Mouse (Mus musculus): ENCODE measurements at regions not wholly inside any gene's neighbourhood (a gene's known extent, or its start where the extent isn't known, plus 50 kb on each side); places are given as distances from the start of the nearest gene placed in this dataset.
"Not testable (repeated sequence)": the region's sequence is repeated elsewhere in the genome, so short reads cannot be mapped to it uniquely, and the experiment has no call there.

DNA sequence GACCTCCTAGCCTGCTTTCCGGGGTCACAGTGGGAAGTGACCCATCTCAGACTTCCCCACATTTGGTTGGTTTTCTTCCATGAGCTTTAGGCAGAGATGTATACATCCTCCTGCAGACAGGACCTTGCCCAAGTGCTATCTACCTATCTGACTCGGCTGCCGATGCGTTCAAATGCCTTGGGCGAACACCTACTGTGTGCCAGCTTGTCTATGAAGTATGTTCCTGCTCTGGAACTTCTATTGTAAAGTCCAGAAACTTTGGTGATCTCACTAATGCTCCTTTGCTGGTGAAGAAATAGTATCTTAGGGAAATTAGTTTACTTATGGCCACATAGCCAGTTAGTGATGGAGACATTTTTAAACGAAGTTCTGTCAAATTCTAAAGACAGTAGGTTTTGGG lies 1343.2 kb upstream of the A1bg start:
- no peak overlapping the region for H3K27ac ChIP-seq
- no peaks in the 10 kb centered on the region for H3K27me3 ChIP-seq (ENCODE audit: insufficient read depth, poor library complexity, severe bottlenecking)
- no peaks in the 10 kb centered on the region for H3K4me1 ChIP-seq (replicated peaks)
- no peak for DNase-seq (ENCODE audit: low spot score)
- H3K9me3 ChIP-seq: no peaks in the 10 kb centered on the region
- no peak overlapping the region for H3K4me3 ChIP-seq
- WGBS: 87% methylated on average over 6 of the region's 6 CpGs
- H3K36me3 ChIP-seq: no peaks in the 10 kb centered on the region

DNA sequence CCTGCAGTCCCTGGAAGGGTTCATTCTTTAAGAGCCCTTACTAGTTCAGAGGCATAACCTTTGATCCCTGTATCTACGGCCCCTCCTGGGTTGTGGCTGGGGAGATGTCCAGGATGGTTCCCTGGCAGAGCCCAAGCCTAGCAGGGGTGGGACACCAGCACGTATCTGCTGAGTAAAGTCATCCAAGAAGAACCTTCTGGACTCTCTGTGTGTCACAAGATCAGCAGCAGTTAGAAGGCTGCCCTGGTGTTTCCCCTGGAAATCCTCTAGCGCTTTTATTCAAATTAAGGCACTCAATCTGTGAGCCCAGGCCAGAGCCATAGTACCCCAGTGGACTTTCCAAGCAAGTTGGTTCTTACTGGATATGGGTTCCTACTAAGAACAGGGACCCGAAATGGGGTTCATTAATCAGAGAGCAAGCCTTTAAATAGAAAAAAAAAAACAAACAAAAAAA lies 1342.7 kb upstream of the A1bg start:
- Histone ChIP-seq H3K36me3 (no peaks in the 10 kb centered on the region), H3K9me3 (no peaks in the 10 kb centered on the region), H3K4me1 (replicated peaks) (no peaks in the 10 kb centered on the region), H3K4me3 (no peak overlapping the region), H3K27me3 (ENCODE audit: insufficient read depth, poor library complexity, severe bottlenecking) (no peaks in the 10 kb centered on the region), H3K27ac (no peak overlapping the region)
- no peak for DNase-seq (ENCODE audit: low spot score)
- 75% methylated on average over 4 of the region's 4 CpGs for WGBS

DNA sequence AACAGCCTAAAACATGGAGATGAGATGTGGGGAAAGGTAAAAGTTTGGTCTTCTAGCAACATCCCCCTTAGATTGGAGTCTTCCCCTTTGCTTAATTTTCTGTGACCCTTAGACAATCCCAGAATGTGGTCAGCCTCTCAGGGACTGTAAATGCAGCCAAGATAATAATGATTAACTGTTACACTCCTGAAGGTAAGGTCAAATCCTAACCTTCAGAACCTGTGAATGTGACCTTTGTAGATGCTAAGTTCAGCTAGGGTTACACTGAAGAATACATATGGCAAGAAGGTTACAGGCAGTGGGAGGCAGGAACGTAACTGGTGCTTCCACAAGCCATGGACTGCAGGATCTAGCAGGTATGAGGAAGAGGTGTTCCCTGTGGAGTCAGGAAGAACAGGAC lies 1342.2 kb upstream of the A1bg start:
- no peak overlapping the region for H3K27ac ChIP-seq
- no peaks in the 10 kb centered on the region for H3K27me3 ChIP-seq (ENCODE audit: insufficient read depth, poor library complexity, severe bottlenecking)
- no peaks in the 10 kb centered on the region for H3K36me3 ChIP-seq
- no peak overlapping the region for H3K4me3 ChIP-seq
- WGBS: 66% methylated on average over 1 of the region's 1 CpGs
- H3K4me1 ChIP-seq (replicated peaks): no peaks in the 10 kb centered on the region
- DNase-seq (ENCODE audit: low spot score): no peak
- no peaks in the 10 kb centered on the region for H3K9me3 ChIP-seq

DNA sequence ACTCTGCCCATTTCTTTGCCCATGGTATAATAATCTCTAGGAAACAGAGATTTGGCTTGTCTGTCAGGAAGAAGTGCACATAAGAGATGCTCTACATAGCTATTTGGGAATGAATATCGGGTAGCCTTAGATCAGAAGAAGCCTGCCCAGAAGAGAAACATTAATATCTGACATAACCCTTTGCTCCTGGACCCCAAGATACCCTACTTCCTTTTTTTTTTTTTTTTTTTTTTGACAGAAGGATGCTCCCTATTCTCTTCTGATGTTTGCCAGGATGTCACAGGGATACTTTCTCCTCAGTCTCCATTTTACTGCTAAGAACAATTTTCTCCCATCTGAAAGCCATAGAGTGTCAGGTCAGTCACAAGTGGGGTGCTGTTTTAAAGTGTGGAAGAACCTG lies 1341.4 kb upstream of the A1bg start:
- 89% methylated on average over 1 of the region's 1 CpGs for WGBS
- Histone ChIP-seq H3K27me3 (ENCODE audit: insufficient read depth, poor library complexity, severe bottlenecking) (no peaks in the 10 kb centered on the region), H3K27ac (no peak overlapping the region), H3K4me1 (replicated peaks) (no peaks in the 10 kb centered on the region), H3K36me3 (no peaks in the 10 kb centered on the region), H3K9me3 (no peaks in the 10 kb centered on the region), H3K4me3 (no peak overlapping the region)
- DNase-seq (ENCODE audit: low spot score): no peak

DNA sequence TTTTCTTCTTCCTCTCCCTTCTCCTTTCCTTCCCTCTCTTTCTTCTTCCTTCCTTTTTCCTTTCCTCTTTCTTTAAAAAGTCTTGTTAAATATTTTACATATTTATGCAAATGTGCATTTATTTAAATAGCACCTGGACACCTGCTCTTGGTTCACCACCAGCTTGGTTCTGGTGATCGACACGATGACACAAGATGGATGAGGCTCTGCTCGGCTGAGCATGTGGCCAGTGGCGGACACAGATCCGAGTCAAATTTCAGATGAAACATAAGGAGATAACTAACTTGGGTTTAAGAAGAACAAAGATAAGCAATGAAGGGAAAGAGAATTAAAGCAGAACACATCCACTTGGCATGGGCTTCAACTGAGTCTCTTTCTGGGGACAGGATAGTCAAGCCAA lies 1339.7 kb upstream of the A1bg start:
- Histone ChIP-seq H3K4me3 (no peak overlapping the region), H3K27me3 (ENCODE audit: insufficient read depth, poor library complexity, severe bottlenecking) (no peaks in the 10 kb centered on the region), H3K9me3 (no peaks in the 10 kb centered on the region), H3K36me3 (no peaks in the 10 kb centered on the region), H3K4me1 (replicated peaks) (peaks cover 12% of the 10 kb centered on the region), H3K27ac (no peak overlapping the region)
- 89% methylated on average over 5 of the region's 5 CpGs for WGBS
- DNase-seq (ENCODE audit: low spot score): no peak

DNA sequence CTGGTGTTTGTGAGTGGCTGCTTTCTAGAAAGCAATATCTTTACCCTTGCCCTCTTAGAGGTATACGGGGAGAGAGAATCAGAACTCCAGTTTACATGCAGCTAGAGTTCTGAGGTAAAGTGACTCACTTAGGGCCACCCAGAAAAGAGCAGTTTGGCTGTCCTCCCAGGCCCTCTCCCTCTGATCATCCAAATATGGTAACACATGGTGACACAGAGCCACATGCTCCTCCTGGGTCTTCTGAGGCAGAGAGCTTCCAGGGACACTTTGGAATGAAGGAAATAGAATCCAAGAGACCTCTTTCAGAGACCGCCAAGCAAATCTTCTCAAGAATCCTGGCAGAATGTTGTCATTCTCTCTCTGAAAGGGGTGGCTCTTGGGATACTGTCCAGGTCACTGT lies 1338.7 kb upstream of the A1bg start:
- Histone ChIP-seq H3K9me3 (no peaks in the 10 kb centered on the region), H3K4me3 (no peak overlapping the region), H3K27me3 (ENCODE audit: insufficient read depth, poor library complexity, severe bottlenecking) (no peaks in the 10 kb centered on the region), H3K27ac (no peak overlapping the region), H3K4me1 (replicated peaks) (peaks cover 12% of the 10 kb centered on the region), H3K36me3 (no peaks in the 10 kb centered on the region)
- DNase-seq (ENCODE audit: low spot score): no peak
- 88% methylated on average over 2 of the region's 2 CpGs for WGBS

DNA sequence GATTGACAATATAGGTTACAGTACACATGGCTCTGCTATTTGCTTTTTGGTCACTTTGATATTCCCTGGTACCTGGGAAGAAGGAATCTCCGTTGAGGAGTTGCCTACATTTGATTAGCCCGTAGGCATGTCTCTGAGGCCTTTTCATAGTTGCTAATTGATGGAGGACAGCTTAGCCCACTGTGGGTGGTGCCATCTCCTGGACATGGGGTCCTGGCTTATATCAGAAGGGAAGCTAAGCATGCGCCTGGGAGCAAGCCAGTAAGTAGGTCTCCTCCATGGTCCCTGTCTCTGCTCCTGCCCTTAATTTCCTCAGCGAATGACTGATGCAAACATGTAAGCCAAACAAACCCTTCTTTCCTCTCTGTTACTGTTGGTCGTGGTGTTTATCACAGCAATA lies 1335.8 kb upstream of the A1bg start:
- H3K27ac ChIP-seq: no peak overlapping the region
- H3K4me3 ChIP-seq: no peak overlapping the region
- no peaks in the 10 kb centered on the region for H3K9me3 ChIP-seq
- H3K4me1 ChIP-seq (replicated peaks): peaks cover 12% of the 10 kb centered on the region
- WGBS: 82% methylated on average over 5 of the region's 5 CpGs
- H3K36me3 ChIP-seq: no peaks in the 10 kb centered on the region
- no peaks in the 10 kb centered on the region for H3K27me3 ChIP-seq (ENCODE audit: insufficient read depth, poor library complexity, severe bottlenecking)
- no peak for DNase-seq (ENCODE audit: low spot score)

DNA sequence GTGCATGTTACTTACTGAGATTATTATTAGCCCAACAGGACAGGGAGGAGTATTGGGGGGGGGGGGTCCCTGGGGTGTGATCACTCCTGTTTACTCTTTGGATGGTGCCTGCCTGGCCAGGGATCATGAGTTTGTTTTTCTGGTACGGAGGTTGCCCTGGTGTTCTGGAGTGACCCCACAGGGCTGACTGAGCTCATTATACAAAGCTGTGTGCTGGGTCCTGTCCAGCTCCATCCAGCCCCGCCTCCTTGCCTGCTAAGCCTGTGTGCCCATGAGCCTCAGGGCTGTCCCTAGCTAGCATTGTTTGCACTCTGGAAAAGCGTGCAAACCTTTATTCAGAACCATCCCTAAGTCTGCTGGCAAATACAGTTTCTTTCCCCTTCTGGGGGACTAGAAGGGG lies 1335.1 kb upstream of the A1bg start:
- Histone ChIP-seq H3K9me3 (no peaks in the 10 kb centered on the region), H3K36me3 (no peaks in the 10 kb centered on the region), H3K27ac (peak overlapping the region; percentile 19; the same call in 1 of the 2 replicates), H3K4me3 (no peak overlapping the region), H3K27me3 (ENCODE audit: insufficient read depth, poor library complexity, severe bottlenecking) (no peaks in the 10 kb centered on the region), H3K4me1 (replicated peaks) (peaks cover 12% of the 10 kb centered on the region)
- peak; percentile 33 for DNase-seq (ENCODE audit: low spot score)
- 18% methylated on average over 3 of the region's 3 CpGs for WGBS

DNA sequence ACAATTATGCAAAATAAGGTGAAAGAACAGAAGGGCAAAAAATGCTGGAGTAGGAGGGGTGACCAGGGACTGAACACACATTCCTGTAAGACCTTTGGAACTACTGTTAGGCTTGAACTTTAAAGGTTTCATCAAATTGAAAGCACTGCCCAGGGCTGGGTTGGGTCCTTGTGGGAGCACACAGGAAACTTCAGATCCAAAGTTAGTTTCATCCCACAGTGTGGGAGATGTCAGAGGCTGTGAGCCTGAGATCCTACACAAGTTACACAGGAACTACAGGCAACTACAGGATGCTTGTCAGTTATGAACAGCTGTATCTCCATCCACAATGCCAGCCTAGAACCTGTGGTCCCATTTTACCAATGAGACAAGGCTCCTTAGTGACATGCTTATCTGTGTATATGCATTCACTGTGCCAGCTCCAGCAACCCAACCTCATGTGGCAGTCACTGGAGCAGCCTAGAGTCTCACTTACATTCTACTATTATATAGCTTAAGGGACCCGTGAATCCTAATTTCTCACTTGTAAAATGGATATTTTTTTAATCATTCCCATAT lies 1334.4 kb upstream of the A1bg start:
- no peaks in the 10 kb centered on the region for H3K9me3 ChIP-seq
- no peak for DNase-seq (ENCODE audit: low spot score)
- no peaks in the 10 kb centered on the region for H3K36me3 ChIP-seq
- no peaks in the 10 kb centered on the region for H3K27me3 ChIP-seq (ENCODE audit: insufficient read depth, poor library complexity, severe bottlenecking)
- 80% methylated on average over 1 of the region's 1 CpGs for WGBS
- peaks cover 12% of the 10 kb centered on the region for H3K4me1 ChIP-seq (replicated peaks)
- H3K4me3 ChIP-seq: no peak overlapping the region
- no peak overlapping the region for H3K27ac ChIP-seq

DNA sequence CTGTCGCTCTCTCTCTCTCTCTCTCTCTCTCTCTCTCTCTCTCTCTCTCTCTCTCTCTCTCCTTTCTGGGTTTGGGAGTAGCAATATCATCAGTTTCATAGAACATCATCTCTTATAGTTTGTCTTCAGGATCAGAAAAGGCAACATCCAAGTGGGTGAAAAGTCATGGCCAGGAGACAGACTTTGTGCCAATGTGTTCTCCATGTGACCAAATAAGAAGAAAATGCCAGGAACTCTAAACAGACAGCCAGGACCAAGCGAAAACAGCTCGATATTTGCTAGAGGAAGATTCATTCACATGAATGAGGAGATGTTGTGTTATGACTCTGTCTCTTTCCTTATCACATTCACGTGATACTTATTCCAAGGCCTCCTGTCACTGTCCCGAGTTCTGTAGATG lies 1332.8 kb upstream of the A1bg start:
- 91% methylated on average over 5 of the region's 5 CpGs for WGBS
- DNase-seq (ENCODE audit: low spot score): no peak
- Histone ChIP-seq H3K4me3 (no peak overlapping the region), H3K27me3 (ENCODE audit: insufficient read depth, poor library complexity, severe bottlenecking) (no peaks in the 10 kb centered on the region), H3K4me1 (replicated peaks) (peaks cover 12% of the 10 kb centered on the region), H3K36me3 (no peaks in the 10 kb centered on the region), H3K27ac (no peak overlapping the region), H3K9me3 (no peaks in the 10 kb centered on the region)

DNA sequence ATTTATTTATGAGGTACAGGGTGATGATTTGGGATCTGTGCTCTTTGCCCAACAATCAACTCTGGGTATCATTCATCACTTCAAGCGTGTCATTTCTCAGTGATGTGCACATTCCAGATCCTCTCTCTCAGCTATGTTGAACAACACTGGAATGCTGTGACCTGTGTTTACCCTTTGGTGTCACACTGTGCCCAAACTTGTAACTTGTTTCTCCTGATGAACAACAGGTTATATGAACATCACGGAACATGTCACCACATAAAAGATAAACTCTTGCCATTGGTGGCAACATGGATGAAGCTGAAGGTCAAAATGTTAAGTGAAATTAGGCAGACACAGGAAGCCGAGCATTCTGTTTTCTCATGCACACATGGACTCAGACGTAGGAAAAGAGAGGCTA lies 1330.9 kb upstream of the A1bg start:
- Histone ChIP-seq H3K4me1 (replicated peaks) (peaks cover 11% of the 10 kb centered on the region), H3K27me3 (ENCODE audit: insufficient read depth, poor library complexity, severe bottlenecking) (no peaks in the 10 kb centered on the region), H3K9me3 (no peaks in the 10 kb centered on the region), H3K27ac (no peak overlapping the region), H3K36me3 (no peaks in the 10 kb centered on the region), H3K4me3 (no peak overlapping the region)
- DNase-seq (ENCODE audit: low spot score): no peak
- 88% methylated on average over 4 of the region's 4 CpGs for WGBS

DNA sequence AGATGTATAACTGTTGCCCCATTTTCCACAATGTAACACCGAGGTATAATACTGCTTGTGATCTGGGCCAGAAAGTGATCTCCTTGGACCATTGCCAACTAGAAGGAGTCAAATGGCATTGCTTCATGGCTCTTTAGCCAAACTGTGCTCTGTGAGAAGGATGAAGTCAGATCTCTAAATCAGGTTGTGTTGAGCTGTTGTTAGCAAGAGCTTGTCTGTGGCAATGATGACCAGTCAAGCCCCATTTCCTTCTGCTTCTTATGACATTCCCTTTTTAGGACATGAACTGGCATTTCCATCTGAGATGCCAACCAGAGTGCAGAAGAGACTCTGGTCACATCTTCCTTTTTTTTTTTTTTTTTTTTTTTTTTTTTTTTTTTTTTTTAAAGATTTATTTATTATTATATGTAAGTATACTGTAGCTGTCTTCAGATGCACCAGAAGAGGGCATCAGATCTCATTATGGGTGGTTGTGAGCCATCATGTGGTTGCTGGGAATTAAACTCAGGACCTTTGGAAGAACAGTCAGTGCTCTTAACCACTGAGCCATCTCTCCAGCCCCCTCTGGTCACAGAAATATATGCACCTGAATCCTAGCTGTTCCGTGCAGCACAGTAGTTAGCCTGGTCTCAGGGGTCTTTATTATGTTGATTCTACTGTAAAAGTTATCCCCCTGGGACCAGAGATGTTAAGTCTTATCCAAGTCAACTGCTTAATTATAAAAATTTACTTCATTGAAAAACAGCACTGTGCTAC lies 1329.4 kb upstream of the A1bg start:
- H3K4me1 ChIP-seq (replicated peaks); DNase-seq (ENCODE audit: low spot score); H3K27me3 ChIP-seq (ENCODE audit: insufficient read depth, poor library complexity, severe bottlenecking); H3K27ac ChIP-seq; H3K36me3 ChIP-seq; H3K9me3 ChIP-seq; H3K4me3 ChIP-seq: not testable (repeated sequence)
- WGBS: 89% methylated on average over 2 of the region's 2 CpGs

DNA sequence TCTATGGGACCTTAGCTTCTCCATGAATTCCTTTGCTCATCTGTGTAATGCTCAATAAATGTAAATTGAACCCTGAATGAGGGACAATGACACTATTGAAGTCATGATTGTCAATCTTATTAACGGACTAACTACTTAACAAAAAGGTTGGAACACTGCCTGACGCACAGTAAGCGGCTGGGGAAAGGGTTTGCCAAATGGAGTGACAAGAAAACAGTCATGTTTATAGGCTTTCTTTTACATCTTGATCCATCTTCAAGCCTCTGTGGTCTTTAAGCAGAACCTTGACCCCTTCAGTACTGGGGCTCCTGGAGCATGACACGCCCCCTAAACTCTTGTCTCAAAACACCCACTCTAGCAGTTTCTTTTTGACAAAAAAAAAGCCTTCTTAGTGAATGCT lies 1326.6 kb upstream of the A1bg start:
- Histone ChIP-seq H3K27ac (no peak overlapping the region), H3K9me3 (no peaks in the 10 kb centered on the region), H3K27me3 (ENCODE audit: insufficient read depth, poor library complexity, severe bottlenecking) (no peaks in the 10 kb centered on the region), H3K36me3 (no peaks in the 10 kb centered on the region), H3K4me1 (replicated peaks) (no peaks in the 10 kb centered on the region; the same call in 1 of the 2 replicates), H3K4me3 (no peak overlapping the region)
- WGBS: 69% methylated on average over 4 of the region's 4 CpGs
- DNase-seq (ENCODE audit: low spot score): no peak
